Mouse (Mus musculus) lung, postnatal 10 days (tissue): ENCODE data around the gene Tada3.
"Not testable (repeated sequence)": the region's sequence is repeated elsewhere in the genome, so short reads cannot be mapped to it uniquely, and the experiment has no call there.

ENCODE experiments used
- DNase-seq: peaks from one replicate; pipeline ENCODE4 v3.0.0; 2021

Tada3 gene

DNA sequence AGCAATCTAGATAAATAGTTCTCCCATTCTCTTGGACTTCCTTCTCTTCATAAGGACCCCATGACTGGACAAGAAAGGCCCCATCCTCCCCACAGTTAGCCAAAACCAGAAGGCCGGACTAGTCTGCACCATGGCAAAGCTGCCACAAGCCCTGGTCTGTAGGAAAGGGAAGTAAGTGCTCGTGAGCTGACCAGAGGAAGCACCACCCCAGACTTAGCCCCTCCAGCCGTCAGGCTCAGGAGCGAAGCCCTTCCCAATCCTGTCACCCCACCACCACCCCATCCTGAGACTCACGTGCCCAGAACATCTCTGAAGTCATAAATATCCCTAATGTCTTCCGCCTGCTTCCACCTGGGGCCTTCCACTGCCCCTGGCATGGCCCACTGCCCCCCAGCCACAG, 36.1 kb downstream of the Tada3 start:
- no peak for DNase-seq

DNA sequence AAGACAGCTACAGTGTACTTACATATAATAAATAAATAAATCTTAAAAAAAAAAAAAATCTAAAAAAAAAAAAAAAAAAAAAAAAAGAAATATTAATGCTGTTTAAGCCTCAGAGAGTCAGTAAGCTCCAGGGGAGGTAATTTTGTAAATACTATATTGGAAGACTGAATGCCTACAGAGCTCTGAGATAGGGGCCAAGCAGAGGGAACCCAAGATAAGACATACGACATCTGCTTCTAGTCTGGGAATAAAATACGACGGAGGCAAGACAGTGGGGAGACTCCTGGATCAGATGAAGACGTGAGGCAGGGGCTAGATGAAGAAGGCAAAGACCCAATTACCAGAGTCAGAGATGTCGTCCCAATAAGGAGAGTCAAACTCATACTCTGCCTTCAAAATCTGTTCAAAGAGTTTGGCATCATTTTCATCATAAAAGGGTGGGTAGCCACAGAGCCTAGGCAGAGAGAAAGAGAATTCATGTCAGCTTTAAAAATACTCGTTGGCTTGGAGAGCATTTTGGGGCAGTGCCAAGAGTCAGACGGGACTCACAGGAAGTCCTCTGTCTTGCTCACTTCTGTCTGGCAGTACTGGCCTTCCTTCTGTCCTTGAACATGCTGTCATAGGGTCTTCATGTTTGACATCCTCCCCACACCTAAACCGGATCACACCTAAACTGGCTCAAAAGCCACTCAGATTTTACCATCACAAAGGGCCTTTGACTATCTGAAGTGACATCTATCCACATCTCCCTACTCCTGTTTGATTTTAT, 40.6 kb downstream of the Tada3 start:
- DNase-seq = peak; percentile 44

DNA sequence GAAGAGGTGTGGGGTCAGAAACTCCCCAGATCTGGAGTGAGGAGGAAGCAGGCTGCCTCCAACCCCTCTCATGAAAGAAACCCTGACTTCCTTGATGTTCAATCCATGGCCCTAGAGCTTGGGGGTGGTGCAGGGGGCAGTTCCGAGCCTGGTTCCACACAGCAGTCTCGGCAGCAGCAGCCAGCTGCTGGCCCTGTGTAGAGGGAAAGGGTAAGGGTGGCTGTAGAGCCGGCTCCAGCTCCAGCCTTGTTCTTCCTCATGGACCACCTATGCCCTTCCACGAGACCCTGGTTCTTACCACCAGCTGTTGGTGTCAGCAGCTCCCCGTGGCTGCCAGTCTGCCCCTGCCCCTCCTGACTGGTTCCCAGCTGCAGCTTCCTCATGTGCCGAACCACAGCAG, 43.5 kb downstream of the Tada3 start:
- no peak for DNase-seq

DNA sequence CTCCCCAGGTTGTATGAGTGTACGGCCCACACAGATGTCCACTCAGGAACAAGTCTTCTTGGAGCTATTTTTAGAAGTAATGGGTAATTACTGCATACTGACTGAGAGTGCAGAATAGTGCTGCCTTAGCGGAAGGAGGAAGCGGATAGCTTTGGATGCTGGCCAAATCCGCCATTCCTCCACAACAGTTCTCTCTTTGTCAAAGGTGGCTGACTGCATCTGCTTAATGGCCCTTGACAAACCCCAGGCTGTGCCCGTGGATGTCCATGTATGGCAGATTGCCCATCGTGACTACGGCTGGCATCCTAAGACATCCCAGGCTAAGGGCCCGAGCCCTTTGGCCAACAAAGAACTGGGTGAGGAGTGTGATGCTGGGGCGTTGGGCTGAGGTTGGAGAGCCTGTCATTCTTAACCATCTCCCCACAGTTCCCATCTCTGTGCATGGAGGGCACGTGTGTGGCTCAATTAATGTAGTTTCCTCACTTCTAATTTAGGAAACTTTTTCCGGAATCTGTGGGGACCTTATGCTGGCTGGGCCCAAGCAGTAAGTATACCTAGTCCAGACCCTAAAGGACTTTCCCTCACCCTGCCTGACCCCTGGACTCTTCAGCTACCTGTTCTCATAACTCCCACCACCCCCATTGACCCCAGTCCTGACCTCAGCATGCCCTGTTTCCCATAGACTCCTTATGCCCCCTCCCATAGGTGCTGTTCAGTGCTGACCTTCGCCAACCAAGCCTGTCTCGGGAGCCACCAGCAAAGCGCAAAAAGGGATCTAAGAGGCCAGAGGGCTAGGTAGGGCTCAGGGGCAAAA, 44.3 kb downstream of the Tada3 start:
- peak; percentile 72 for DNase-seq

DNA sequence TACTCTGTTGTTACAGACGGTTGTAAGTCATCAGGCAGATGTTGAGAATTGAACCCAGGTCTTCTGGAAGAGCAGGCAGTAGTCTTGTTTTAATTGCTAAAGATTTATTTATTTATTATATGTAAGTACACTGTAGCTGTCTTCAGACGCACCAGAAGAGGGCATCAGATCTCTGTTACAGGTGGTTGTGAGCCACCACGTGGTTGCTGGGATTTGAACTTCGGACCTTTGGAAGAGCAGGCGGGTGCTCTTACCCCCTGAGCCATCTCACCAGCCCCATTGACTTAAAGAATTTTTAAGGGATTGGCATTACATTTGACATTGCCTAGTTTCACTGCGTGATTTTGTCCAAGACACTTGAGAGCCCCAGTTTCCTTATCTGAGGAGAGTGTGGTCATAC, 44.9 kb downstream of the Tada3 start:
- DNase-seq = not testable (repeated sequence)

DNA sequence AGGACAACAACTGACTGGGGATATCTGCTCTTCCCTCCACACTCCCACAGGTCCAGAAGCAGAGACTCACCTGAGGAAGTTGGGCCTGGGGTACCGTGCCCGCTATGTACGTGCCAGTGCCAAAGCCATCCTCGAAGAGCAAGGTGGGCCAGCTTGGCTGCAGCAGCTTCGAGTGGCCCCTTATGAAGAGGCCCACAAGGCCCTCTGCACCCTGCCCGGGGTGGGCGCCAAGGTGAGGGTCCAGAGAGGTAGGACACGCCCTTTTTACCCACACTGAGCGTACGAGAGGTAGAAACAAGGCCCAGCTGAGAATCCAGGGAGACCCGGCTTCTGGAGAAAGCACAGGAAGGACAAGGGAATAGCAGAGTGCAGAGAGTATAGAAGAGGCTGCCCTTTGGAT, 46.0 kb downstream of the Tada3 start:
- DNase-seq = no peak

DNA sequence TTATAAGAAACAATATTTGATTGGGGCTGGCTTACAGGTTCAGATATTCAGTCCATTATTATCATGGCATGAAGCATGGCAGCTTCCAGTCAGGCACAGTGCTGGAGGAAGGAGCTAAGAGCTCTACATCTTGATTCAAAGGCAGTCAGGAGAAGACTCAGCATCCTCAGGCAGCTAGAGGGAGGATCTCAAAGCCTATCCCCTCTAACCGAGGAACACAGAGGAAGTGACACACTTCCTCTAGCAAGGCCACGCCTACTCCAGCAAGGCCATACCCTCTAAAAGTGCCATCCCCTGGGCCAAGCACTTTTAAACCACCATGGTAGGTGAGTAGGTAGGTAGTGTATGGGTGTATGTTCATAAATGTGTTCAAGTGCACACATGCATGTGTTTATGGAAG, 47.1 kb downstream of the Tada3 start:
- DNase-seq = peak; percentile 34

DNA sequence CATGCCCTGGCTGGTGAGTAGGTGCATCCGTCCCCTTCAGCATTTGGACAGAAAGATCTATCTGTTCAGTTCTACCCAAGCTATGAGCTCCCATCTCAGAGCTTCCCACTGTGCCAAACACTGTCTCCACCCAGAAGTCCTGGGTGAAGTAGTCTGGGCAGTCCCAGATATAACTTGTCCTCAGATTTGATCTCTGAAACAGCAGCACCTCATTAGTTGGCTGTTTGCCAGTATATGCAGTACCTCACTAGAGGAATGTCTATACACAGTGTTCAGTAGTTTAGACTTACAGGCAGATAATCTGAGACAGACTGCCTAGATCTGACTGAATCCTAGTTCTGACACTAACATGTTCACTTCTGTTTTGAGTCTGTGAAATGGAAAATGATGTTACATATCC, 48.3 kb downstream of the Tada3 start:
- no peak for DNase-seq

DNA sequence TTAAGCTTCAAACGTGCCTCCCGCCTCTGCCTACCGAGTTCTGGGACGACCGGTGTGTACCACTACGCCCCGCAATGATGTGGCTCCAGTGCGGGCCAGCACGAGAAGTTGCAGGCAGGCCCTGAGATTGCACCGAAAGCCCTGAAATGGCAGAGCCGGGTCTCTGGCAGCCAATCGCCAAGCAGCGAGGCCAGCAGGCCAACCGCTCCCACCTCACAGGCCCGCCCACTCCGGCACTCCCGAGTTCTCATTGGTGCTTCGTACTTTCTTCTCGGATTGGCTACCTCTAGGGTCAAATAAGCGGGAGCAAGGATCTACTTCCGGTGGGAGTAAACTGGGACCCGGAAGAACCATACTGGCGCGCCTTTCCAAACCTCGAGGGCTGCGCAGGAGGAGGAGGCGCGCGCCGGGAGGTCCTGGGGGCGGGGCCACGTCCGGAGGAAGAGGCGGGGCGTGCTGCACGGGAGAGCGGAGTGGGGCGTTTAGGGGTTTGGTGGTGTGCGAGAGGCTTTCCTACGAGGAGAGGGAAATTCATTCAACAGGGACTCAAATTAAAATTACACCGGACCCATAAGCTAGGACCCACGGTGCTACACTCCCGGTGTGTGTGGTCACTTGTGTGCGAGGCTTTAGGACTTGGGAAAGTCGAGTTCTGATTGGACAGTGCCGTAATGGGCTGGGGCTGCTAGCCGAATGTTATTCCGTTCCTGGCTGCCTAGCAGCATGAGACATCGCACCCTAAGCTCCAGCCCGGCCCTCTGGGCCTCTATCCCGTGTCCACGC, 51.0 kb downstream of the Tada3 start, which contains the start of gene Ogg1:
Ogg1 (plus strand) TSS at position 440 of the 783 bp plus-strand sequence.
- peak; percentile 99 for DNase-seq
